Mouse (Mus musculus): Measurements from ENCODE around the gene Mdfi. TPM values are rescaled to one million over a fixed set of nuclear protein-coding genes. Genes with fewer than 3 reads are reported as not detected.
A peak's percentile ranks its signal among the peaks of the same experiment; 100 is the strongest.
"Not testable (repeated sequence)": the region's sequence is repeated elsewhere in the genome, so short reads cannot be mapped to it uniquely, and the experiment has no call there.

Mdfi gene
- polyA plus RNA-seq, 1 experiment from 2014 or later, result 0.84 TPM

DNA sequence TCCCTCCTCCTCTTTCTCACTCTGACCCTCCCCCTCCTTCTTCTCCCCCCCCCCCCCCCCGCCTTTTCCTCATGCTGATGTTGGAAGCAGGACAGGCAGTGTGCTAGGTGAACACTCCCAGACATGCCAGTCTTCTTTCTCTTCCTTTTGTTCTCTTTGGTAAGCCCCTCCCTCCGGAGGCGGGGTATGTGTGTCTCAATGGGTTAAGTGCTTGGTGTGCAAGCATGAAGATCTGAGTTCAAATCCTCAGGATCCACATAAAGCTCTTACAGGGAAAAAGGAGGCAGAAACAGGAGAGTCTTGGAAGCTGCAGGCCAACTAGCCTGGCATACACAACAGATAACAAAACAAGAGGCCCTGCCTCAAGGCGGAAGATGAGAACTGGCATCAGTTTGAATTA is 18.8 kb upstream of the Mdfi start:
- ATAC-seq (ENCODE audit: low read depth), result no peak
- Histone ChIP-seq H3K4me2 (ENCODE audit: low read depth, low read length) (no peak overlapping the region), H3K27ac (ENCODE audit: low read length) (no peak overlapping the region), H3K4me1 (ENCODE audit: control insufficient read depth, low read depth, low read length) (no peaks in the 10 kb centered on the region), H3K9me3 (replicated peaks; ENCODE audit: control insufficient read depth, low read length) (no peaks in the 10 kb centered on the region), H3K4me3 (ENCODE audit: low read depth, low read length) (no peak overlapping the region), H3K9ac (ENCODE audit: low read depth, low read length) (no peak overlapping the region), H3K27me3 (ENCODE audit: control insufficient read depth, insufficient read depth, low read depth, low read length) (no peaks in the 10 kb centered on the region), H3K36me3 (ENCODE audit: control insufficient read depth, insufficient read depth) (no peaks in the 10 kb centered on the region)
- WGBS (ENCODE audit: insufficient replicate concordance), result 67% methylated on average over 3 of the region's 4 CpGs

GRCm38 (mm10) chr17:47851798-47852360 is 17.4 kb upstream of the Mdfi start:
- 9% methylated on average over 22 of the region's 22 CpGs for WGBS (ENCODE audit: insufficient replicate concordance)
- H3K9me3 ChIP-seq (replicated peaks; ENCODE audit: control insufficient read depth, low read length); H3K36me3 ChIP-seq (ENCODE audit: control insufficient read depth, insufficient read depth); H3K4me1 ChIP-seq (ENCODE audit: control insufficient read depth, low read depth, low read length); H3K27ac ChIP-seq (ENCODE audit: low read length); H3K9ac ChIP-seq (ENCODE audit: low read depth, low read length); H3K27me3 ChIP-seq (ENCODE audit: control insufficient read depth, insufficient read depth, low read depth, low read length): not testable (repeated sequence)
- ATAC-seq (ENCODE audit: low read depth), result peak; percentile 32; the same call in 1 of the 2 replicates
- Histone ChIP-seq H3K4me3 (ENCODE audit: low read depth, low read length) (peak overlapping the region; percentile 8; the same call in 1 of the 2 replicates), H3K4me2 (ENCODE audit: low read depth, low read length) (peak overlapping the region; percentile 39; the same call in 1 of the 2 replicates)

GRCm38 (mm10) chr17:47850639-47851314 is 16.3 kb upstream of the Mdfi start:
- WGBS (ENCODE audit: insufficient replicate concordance), result 37% methylated on average over 7 of the region's 7 CpGs

DNA sequence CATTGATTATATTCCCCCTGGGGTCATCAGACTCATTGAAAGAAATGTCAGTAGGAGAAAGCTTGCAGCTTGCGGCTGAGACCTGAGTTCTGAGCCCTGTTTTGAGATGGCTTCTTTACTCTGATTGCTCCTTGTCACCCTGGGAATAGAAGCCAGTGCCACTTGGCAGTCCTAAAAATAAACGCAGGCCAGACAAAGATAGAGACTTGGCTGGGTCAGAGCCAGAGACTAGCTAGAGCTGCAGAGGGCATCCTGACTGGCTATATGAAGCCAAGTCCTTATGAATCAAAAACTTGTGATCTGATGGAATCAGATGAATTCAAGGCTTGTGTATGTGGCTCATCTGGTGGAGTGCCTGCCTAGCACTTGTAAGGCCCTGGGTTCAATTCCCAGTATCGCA is 15.5 kb upstream of the Mdfi start:
- Histone ChIP-seq H3K9me3 (replicated peaks; ENCODE audit: control insufficient read depth, low read length) (no peaks in the 10 kb centered on the region), H3K36me3 (ENCODE audit: control insufficient read depth, insufficient read depth) (no peaks in the 10 kb centered on the region), H3K27ac (ENCODE audit: low read length) (no peak overlapping the region), H3K27me3 (ENCODE audit: control insufficient read depth, insufficient read depth, low read depth, low read length) (no peaks in the 10 kb centered on the region), H3K4me1 (ENCODE audit: control insufficient read depth, low read depth, low read length) (no peaks in the 10 kb centered on the region), H3K4me2 (ENCODE audit: low read depth, low read length) (no peak overlapping the region), H3K9ac (ENCODE audit: low read depth, low read length) (no peak overlapping the region), H3K4me3 (ENCODE audit: low read depth, low read length) (no peak overlapping the region)
- WGBS (ENCODE audit: insufficient replicate concordance), result 65% methylated on average over 3 of the region's 3 CpGs
- no peak for ATAC-seq (ENCODE audit: low read depth)

More at GRCm38 (mm10) chr17:47850639-47851314, 16.3 kb upstream of the Mdfi start:
- Histone ChIP-seq H3K27ac (ENCODE audit: low read length) (no peak overlapping the region), H3K9ac (ENCODE audit: low read depth, low read length) (no peak overlapping the region), H3K27me3 (ENCODE audit: control insufficient read depth, insufficient read depth, low read depth, low read length) (no peaks in the 10 kb centered on the region), H3K4me2 (ENCODE audit: low read depth, low read length) (no peak overlapping the region), H3K4me3 (ENCODE audit: low read depth, low read length) (no peak overlapping the region), H3K36me3 (ENCODE audit: control insufficient read depth, insufficient read depth) (no peaks in the 10 kb centered on the region), H3K9me3 (replicated peaks; ENCODE audit: control insufficient read depth, low read length) (no peaks in the 10 kb centered on the region), H3K4me1 (ENCODE audit: control insufficient read depth, low read depth, low read length) (no peaks in the 10 kb centered on the region)
- ATAC-seq (ENCODE audit: low read depth), result no peak

- Histone ChIP-seq H3K9me3 (replicated peaks; ENCODE audit: control insufficient read depth, low read length) (0 out of 2 replicates have a peak, but pooled peaks cover 2% of the 10 kb centered on the region), H3K27ac (ENCODE audit: low read length) (no peak overlapping the region), H3K4me2 (ENCODE audit: low read depth, low read length) (no peak overlapping the region), H3K36me3 (ENCODE audit: control insufficient read depth, insufficient read depth) (no peaks in the 10 kb centered on the region), H3K27me3 (ENCODE audit: control insufficient read depth, insufficient read depth, low read depth, low read length) (no peaks in the 10 kb centered on the region), H3K4me3 (ENCODE audit: low read depth, low read length) (no peak overlapping the region), H3K4me1 (ENCODE audit: control insufficient read depth, low read depth, low read length) (no peaks in the 10 kb centered on the region), H3K9ac (ENCODE audit: low read depth, low read length) (no peak overlapping the region)
- 65% methylated on average over 6 of the region's 6 CpGs for WGBS (ENCODE audit: insufficient replicate concordance)
- no peak for ATAC-seq (ENCODE audit: low read depth)
Observed at GRCm38 (mm10) chr17:47847985-47848384, 13.5 kb upstream of the Mdfi start.

GRCm38 (mm10) chr17:47845609-47846008 is 11.1 kb upstream of the Mdfi start:
- Histone ChIP-seq H3K4me2 (ENCODE audit: low read depth, low read length) (no peak overlapping the region), H3K27me3 (ENCODE audit: control insufficient read depth, insufficient read depth, low read depth, low read length) (no peaks in the 10 kb centered on the region), H3K9me3 (replicated peaks; ENCODE audit: control insufficient read depth, low read length) (0 out of 2 replicates have a peak, but pooled peaks cover 2% of the 10 kb centered on the region), H3K4me1 (ENCODE audit: control insufficient read depth, low read depth, low read length) (no peaks in the 10 kb centered on the region), H3K36me3 (ENCODE audit: control insufficient read depth, insufficient read depth) (no peaks in the 10 kb centered on the region), H3K27ac (ENCODE audit: low read length) (no peak overlapping the region), H3K4me3 (ENCODE audit: low read depth, low read length) (no peak overlapping the region), H3K9ac (ENCODE audit: low read depth, low read length) (no peak overlapping the region)
- peak; percentile 41; the same call in 1 of the 2 replicates for ATAC-seq (ENCODE audit: low read depth)
- WGBS (ENCODE audit: insufficient replicate concordance), result 62% methylated on average over 11 of the region's 11 CpGs

DNA sequence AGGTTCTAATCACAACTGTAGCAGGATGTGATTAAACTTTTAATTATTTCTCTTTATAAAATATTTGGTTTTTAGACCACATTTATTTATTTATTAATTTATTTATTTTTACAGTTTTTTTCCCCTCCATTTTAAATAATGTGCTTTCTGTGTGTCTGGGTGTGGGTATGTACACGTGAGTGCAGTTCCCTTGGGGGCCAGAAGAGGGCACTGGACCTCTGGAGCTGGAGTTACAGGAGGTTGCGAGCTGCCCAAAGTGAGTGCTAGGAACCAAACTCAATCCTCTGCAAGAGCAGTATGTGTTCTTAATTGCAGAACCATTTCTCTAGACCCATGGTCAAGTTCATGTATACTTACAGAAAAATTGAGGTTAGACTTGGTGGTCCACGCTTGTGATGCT is 9.0 kb upstream of the Mdfi start:
- Histone ChIP-seq H3K4me2 (ENCODE audit: low read depth, low read length) (no peak overlapping the region), H3K36me3 (ENCODE audit: control insufficient read depth, insufficient read depth) (no peaks in the 10 kb centered on the region), H3K27me3 (ENCODE audit: control insufficient read depth, insufficient read depth, low read depth, low read length) (no peaks in the 10 kb centered on the region), H3K4me3 (ENCODE audit: low read depth, low read length) (no peak overlapping the region), H3K9ac (ENCODE audit: low read depth, low read length) (no peak overlapping the region), H3K9me3 (replicated peaks; ENCODE audit: control insufficient read depth, low read length) (0 out of 2 replicates have a peak, but pooled peaks cover 2% of the 10 kb centered on the region), H3K27ac (ENCODE audit: low read length) (no peak overlapping the region), H3K4me1 (ENCODE audit: control insufficient read depth, low read depth, low read length) (no peaks in the 10 kb centered on the region)
- ATAC-seq (ENCODE audit: low read depth), result no peak
- 68% methylated on average over 3 of the region's 3 CpGs for WGBS (ENCODE audit: insufficient replicate concordance)

- Histone ChIP-seq H3K9ac (ENCODE audit: low read depth, low read length) (no peak overlapping the region), H3K36me3 (ENCODE audit: control insufficient read depth, insufficient read depth) (no peaks in the 10 kb centered on the region), H3K27me3 (ENCODE audit: control insufficient read depth, insufficient read depth, low read depth, low read length) (no peaks in the 10 kb centered on the region), H3K4me2 (ENCODE audit: low read depth, low read length) (no peak overlapping the region), H3K27ac (ENCODE audit: low read length) (no peak overlapping the region), H3K4me3 (ENCODE audit: low read depth, low read length) (no peak overlapping the region), H3K4me1 (ENCODE audit: control insufficient read depth, low read depth, low read length) (no peaks in the 10 kb centered on the region), H3K9me3 (replicated peaks; ENCODE audit: control insufficient read depth, low read length) (0 out of 2 replicates have a peak, but pooled peaks cover 2% of the 10 kb centered on the region)
- 29% methylated on average over 19 of the region's 19 CpGs for WGBS (ENCODE audit: insufficient replicate concordance)
- peak; percentile 50; the same call in 1 of the 2 replicates for ATAC-seq (ENCODE audit: low read depth)
Observed at GRCm38 (mm10) chr17:47841931-47842623, 7.6 kb upstream of the Mdfi start.

- Histone ChIP-seq H3K27me3 (ENCODE audit: control insufficient read depth, insufficient read depth, low read depth, low read length) (no peaks in the 10 kb centered on the region), H3K4me3 (ENCODE audit: low read depth, low read length) (no peak overlapping the region), H3K36me3 (ENCODE audit: control insufficient read depth, insufficient read depth) (no peaks in the 10 kb centered on the region), H3K9ac (ENCODE audit: low read depth, low read length) (no peak overlapping the region), H3K27ac (ENCODE audit: low read length) (no peak overlapping the region), H3K9me3 (replicated peaks; ENCODE audit: control insufficient read depth, low read length) (0 out of 2 replicates have a peak, but pooled peaks cover 2% of the 10 kb centered on the region), H3K4me2 (ENCODE audit: low read depth, low read length) (no peak overlapping the region), H3K4me1 (ENCODE audit: control insufficient read depth, low read depth, low read length) (no peaks in the 10 kb centered on the region)
- WGBS (ENCODE audit: insufficient replicate concordance), result 57% methylated on average over 8 of the region's 8 CpGs
- no peak for ATAC-seq (ENCODE audit: low read depth)
Observed at GRCm38 (mm10) chr17:47841521-47841920, 7.0 kb upstream of the Mdfi start.

Measured in liver, embryonic 16.5 days (tissue).